Mouse (Mus musculus) B cell, adult 2 months (primary cell): ENCODE data around the gene Duxf3.
A peak's percentile ranks its signal among the peaks of the same experiment; 100 is the strongest.
"Not testable (repeated sequence)": the region's sequence is repeated elsewhere in the genome, so short reads cannot be mapped to it uniquely, and the experiment has no call there.

Experiments used
- DNase-seq, 2 experiments: peaks; one replicate each; pipeline ENCODE4 v3.0.0; 2022

Gene Duxf3

DNA sequence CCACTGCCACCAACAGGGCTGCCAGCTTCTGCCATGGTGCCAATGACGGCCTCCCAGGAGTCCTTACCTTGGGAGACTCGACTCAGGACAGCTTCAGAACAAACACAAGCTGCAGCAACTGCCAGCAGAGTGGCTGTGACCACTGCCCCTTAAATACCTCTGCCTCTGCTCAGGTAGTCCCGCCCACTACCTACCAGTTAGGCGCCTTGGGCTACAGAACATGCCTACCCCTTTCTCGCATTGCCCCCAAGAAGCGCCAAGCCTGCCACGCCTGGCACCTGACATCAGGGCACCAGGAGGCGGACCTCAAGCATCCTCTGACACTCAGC lies at the start of gene Duxf3:
Gene Duxf3, minus strand, starts transcription at position 35 of the 329 bp plus-strand sequence.
- DNase-seq, result not testable (repeated sequence)

DNA sequence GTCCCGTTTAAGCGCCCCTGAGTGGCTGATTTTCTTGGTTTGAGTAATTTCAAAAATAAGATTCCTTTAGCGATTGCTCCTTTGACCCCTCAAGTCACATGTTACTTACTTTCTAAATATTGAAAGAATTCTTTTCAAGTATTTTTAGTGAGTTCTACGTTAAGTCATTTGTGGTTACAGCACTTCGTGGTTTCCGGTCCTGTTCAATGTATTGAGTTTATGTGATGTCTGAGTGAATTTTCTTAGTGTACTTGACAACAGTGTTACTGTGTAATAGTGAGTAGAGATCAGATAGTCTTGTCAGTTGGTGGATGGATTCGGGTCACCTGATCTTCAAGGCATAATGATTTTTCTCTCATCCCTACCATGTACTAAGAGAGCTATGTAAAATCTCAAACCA lies 49.8 kb upstream of the Duxf3 start:
- DNase-seq, result no peak

DNA sequence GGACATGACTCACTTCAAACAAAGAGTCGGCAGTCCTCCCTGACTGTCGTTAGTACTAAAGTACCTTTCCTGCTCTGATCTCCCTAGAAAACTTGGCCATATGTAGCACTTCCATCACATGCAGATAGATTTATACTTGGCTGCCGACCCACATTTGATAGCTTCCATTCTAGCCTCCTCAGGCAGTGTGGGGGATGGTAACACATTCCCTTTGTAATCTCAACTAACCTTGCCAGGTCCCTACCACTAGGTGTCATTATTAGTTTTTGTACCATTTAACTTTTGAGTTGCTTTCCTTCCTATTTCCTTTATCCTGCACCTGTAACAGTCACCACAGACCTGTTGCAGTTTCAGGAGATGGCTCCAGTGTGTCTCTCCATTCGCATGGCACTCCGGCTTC lies 26.0 kb upstream of the Duxf3 start:
- DNase-seq, result peak in 1 of 2 experiments; percentile 11

DNA sequence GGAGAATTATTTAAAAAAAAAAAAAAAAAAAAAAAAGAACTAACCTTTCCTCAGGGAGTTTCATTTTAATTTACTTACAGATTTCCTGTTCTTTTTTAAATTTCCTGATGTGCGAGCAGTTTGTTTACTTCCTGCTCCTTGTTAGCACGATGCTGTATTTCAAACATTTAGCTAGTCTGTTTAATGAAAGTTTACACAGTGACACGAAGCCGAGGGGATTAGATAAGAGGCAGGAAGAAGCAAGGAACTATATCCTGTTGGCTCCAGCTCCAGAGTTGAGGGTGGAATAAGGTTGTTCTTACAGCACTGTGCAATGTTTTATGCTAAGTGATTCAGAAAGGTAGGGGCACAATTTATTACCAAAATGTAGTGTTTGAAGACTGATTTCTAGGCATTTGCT lies 23.5 kb upstream of the Duxf3 start:
- no peak for DNase-seq

DNA sequence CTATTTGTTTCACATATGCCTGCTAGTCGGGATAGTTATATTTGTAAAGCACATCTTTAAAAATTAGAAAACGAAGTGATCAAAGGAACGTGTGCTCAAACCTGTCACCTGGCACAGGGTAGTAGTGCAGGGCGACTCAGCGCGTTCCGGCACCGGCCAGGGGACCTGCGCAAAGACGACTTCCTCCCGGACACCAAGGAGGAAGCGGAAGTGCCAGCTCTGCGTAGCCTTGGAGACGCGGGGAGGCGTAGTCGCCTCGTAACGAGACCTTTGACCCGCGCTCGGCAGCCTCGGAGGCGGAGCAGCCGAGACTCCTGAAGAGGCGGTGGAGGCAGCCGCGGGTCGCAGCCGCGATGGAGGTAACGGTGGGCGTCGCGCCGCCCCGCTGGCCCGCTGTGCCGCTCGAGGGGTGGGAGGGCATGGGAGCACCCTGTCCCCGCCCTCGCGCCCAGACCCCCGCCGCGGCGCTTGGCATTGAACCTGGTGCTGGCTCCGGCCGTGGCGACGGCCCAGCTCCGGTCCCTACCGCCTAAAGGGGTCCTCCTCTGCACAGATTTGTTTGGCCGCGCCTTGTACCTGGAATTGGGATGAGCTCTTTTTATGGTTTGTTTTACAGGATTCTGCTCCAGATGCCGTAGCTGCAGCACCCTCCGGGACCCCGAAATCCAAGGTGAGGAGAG lies 22.9 kb upstream of the Duxf3 start, which contains the start of gene Gcc2:
Gene Gcc2, plus strand, starts transcription at position 285 of the 680 bp plus-strand sequence.
- DNase-seq, result peak; percentile 93 to 94

DNA sequence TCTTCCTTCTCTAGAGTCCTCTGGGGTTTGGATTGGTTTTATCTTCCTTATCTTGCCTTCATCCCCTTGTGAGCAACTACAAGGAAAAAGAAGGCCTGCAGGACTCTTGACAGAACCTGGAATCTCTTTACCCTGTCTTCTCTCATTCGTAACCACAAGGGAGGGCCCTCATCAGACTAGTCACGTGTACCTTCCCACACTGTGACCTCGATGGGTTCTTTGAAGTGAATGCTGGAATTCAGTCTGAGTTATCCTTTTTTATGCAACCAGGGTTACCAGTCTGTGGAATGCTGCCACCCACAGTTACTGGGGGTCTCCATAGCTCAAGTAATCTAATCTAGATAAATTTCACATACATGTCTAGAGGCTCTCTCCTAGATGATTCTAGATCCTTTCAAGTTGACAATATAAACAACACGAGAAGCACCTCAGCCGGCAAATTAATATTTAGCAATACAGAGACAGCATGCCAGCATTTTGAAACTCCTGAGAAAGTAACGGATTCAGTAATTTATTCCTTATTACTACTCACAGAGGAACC lies 22.2 kb upstream of the Duxf3 start:
- peak in 1 of 2 experiments; percentile 8 for DNase-seq

DNA sequence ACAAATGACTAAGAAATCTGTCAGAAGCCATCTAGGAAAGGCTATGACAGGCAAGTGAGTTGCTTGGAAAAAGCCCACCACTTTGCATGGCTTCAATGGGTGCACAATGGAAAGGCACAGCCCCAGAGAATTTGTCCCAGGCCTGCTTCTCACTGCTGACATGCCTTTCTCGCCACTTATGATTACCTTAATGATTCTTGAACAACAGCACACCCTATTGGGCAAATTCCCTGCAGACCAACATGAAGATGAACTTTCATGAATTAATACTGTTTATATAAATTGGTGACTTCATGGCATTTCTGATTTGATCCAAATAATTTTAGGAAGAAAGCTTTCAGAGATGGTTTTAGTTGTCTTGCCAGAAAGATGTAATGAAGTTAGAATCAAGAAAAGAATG lies 17.1 kb upstream of the Duxf3 start:
- DNase-seq, result no peak

DNA sequence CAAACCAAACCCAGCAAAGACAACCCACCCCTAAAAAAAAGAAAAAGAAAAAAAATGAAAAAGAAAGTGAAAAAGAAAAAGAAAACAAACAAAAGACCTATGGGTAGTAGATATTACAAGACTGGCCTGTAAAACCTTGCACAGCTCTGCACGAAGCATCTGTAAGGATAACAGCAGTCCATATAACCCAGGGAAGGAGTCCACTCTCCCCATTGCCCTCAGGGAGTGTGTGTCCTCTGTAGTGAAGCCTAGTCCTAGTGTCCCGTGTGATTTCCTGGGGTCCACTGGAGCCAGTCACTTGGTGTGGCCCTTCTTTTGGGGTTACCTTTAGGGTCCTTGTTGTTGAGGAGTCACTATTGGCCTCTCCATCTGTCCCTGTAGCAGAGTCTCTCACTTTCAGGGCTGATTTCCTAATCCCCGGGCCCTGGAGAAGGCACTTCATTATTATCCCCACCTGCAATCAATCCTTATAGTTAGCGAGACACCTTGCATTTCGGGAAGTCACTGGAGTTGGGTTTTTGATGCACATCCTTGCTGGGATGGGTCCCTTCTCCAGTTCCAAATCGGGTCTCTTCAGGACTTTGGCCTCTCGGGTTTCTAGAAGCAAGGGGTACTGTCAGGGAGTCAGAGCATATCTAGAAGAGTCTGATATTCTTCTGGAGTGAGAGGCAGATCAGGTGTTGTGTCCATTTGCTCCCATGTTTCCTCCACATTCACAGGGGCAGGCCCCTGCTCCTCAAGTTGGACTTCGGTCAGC lies 6.7 kb upstream of the Duxf3 start:
- peak; percentile 47 to 51 for DNase-seq

DNA sequence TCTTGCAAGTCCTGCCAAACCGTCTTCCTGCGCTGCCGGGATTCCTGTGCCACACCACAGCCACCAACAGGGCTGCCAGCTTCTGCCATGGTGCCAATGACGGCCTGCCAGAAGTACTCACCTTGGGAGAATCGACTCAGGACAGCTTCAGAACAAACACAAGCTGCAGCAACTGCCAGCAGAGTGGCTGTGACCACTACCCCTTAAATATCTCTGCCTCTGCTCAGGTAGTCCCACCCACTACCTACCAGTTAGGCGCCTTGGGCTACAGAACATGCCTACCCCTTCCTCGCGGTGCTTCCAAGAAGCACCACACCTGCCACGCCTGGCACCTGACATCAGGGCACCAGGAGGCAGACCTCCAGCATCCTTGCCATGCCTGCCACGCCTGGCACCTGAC lies 4.1 kb upstream of the Duxf3 start, which contains the start of gene Gm4981:
Gene Gm4981, minus strand, starts transcription at position 89 of the 400 bp plus-strand sequence.
- DNase-seq, result no peak

DNA sequence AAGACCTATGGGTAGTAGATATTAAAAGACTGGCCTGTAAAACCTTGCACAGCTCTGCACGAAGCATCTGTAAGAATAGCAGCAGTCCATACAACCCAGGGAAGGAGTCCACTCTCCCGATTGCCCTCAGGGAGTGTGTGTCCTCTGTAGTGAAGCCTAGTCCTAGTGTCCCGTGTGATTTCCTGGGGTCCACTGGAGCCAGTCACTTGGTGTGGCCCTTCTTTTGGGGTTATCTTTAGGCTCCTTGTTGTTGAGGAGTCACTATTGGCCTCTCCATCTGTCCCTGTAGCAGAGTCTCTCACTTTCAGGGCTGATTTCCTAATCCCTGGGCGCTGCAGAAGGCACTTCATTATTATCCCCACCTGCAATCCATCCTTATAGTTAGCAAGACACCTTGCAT lies 2.5 kb upstream of the Duxf3 start:
- not testable (repeated sequence) for DNase-seq

DNA sequence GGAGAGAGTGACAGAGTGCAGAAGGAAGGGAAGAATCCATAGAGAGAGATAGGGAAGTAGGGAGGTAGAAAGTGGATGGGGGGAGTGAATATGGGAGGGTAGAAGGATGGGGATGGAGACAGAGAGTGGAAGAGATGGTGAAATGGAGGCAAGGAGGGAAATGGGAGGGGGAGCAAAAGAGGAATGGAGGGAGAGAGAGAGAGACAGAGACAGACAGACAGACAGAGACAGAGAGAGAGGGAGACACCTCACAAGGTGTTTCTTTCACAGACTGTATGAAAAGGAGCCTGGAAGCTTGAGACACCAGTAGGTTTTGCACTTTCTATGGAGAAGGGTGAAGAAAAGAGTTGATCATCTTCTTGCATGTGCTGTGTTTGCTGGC lies 1.3 kb upstream of the Duxf3 start:
- not testable (repeated sequence) for DNase-seq

DNA sequence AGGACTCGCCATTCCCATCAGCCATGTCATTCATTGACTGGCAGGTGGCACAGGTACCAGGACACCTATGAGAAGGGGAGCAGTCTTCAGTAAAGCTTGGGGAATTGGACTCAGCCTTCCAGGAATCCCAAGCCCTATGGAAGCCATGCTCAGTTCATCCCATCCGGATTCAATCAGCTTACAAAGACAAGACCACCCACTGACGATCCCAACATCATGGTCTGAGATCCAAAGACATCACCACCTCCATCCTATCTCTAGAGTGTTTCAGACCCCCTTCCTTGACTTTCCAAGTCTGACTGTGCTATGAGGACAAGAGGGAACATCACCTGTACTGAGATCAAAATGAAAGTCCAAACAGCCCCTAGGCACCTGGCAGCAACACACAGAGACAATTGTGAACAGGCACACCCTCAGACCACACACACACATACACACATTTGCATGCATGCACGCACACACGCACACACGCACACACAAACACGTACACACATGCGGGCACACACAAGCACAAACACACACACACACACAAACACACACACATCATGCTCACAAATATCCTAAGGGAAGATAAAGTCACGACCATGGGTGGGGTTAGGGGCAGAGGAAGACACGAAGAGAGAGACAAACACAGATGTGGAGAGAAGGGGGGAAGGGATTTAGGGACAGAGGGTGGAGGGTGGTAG lies 722 bp upstream of the Duxf3 start:
- DNase-seq, result peak in 1 of 2 experiments; percentile 37

DNA sequence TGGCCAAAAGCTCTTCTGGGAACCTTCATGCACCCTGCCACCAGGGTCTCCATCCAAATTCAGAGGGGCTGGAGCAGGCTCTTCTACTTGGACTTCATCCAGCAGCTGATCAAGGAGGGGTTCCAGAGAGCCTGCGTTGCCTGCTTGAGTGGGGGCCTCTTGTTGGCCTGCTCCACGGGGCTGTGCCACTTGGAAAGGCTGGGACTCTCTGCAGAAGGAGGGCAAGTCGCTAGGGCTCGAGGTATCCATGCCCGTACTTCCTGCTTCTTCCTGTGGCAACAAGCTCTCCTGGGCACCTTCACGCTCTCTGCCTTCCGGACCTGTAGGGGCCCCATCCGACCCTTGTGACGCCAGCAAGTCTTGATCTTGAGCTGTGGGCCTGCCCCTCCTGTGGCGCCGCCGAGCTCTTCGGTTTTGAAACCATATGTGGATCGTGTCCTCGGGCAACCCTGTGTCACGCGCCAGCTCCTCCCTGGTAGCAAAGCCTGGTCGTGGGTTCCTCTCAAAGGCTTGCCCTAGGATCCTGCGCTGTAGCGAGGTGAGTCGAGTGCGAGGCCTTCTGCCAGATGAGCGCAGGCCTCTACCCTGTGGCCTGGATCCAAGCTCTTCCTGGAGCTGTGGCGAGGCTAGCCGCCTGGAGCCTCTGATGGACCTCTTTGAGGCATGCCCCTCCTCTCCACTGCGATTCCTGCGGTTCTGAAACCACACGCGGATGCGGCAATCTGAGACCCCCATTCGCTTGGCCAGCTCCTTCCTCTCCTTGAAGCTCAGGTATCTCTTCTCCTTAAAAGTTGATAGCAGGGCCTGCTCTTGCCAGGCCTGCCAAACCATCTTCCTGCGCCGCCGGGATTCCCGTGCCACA lies 465 bp downstream of the Duxf3 start:
- peak; percentile 57 to 63 for DNase-seq

DNA sequence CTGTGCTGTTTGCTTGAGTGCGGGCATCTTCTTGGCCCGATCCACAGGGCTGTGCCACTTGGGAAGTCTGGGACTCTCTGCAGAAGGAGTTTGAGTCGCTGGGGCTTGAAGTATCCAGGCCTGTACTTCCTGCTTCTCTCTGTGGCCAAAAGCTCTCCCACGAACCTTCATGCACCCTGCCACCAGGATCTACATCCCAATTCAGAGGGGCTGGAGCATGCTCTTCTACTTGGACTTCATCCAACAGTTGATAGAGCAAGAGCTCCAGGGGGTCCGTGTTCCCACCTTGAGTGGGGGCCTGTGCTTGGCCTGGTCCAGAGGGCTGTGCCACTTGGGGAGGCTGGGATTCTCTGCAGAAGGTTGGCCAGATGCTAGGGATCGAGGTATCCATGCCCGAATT lies 1.4 kb downstream of the Duxf3 start:
- peak in 1 of 2 experiments; percentile 31 for DNase-seq

DNA sequence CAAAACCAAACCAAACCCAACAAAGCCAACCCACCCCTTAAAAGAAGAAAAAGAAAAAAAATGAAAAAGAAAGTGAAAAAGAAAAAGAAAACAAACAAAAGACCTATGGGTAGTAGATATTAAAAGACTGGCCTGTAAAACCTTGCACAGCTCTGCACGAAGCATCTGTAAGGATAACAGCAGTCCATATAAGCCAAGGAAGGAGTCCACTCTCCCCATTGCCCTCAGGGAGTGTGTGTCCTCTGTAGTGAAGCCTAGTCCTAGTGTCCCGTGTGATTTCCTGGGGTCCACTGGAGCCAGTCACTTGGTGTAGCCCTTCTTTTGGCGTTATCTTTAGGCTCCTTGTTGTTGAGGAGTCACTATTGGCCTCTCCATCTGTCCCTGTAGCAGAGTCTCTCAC lies 2.5 kb downstream of the Duxf3 start:
- DNase-seq, result not testable (repeated sequence)

DNA sequence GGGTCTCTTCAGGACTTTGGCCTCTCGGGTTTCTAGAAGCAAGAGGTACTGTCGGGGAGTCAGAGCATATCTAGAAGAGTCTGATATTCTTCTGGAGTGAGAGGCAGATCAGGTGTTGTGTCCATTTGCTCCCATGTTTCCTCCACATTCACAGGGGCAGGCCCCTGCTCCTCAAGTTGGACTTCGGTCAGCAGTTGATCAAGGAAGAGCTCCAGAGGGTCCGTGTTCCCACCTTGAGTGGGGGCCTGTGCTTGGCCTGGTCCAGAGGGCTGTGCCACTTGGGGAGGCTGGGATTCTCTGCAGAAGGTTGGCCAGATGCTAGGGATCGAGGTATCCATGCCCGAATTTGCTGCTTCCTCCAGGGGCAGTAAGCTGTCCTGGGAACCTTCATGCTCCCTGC lies 4.7 kb downstream of the Duxf3 start:
- DNase-seq, result not testable (repeated sequence)

DNA sequence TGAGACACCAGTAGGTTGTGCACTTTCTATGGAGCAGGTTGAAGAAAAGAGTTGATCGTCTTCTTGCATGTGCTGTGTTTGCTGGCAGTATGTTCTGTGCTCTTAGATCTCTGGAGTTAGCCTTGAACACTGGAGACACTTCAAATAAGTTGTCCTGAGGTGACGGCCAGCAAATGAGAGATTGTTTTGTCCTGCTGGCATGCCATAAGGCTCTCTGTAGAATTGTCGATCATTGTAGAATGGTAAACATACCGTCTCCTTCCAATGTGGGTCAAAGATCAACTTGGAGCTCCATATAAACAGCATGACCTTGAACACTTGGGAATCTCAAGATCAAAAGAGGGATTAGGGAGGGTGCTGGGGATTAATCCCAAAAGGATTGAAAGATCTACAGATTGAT lies 6.1 kb downstream of the Duxf3 start:
- not testable (repeated sequence) for DNase-seq

DNA sequence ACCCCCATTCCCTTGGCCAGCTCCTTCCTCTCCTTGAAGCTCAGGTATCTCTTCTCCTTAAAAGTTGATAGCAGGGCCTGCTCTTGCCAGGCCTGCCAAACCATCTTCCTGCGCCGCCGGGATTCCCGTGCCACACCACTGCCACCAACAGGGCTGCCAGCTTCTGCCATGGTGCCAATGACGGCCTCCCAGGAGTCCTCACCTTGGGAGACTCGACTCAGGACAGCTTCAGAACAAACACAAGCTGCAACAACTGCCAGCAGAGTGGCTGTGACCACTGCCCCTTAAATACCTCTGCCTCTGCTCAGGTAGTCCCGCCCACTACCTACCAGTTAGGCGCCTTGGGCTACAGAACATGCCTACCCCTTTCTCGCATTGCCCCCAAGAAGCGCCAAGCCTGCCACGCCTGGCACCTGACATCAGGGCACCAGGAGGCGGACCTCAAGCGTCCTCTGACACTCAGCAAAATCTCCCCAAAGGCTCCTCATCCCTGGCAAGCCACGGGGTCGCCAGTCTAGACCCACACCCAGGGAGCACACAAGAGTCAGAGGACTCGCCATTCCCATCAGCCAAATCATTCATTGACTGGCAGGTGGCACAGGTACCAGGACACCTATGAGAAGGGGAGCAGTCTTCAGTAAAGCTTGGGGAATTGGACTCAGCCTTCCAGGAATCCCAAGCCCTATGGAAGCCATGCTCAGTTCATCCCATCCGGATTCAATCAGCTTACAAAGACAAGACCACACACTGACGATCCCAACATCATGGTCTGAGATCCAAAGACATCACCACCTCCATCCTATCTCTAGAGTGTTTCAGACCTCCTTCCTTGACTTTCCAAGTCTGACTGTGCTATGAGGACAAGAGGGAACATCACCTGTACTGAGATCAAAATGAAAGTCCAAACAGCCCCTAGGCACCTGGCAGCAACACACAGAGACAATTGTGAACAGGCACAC lies 7.4 kb downstream of the Duxf3 start, which contains the start of gene AW822073:
Gene AW822073, minus strand, starts transcription at position 104 of the 959 bp plus-strand sequence.
- DNase-seq, result not testable (repeated sequence)

DNA sequence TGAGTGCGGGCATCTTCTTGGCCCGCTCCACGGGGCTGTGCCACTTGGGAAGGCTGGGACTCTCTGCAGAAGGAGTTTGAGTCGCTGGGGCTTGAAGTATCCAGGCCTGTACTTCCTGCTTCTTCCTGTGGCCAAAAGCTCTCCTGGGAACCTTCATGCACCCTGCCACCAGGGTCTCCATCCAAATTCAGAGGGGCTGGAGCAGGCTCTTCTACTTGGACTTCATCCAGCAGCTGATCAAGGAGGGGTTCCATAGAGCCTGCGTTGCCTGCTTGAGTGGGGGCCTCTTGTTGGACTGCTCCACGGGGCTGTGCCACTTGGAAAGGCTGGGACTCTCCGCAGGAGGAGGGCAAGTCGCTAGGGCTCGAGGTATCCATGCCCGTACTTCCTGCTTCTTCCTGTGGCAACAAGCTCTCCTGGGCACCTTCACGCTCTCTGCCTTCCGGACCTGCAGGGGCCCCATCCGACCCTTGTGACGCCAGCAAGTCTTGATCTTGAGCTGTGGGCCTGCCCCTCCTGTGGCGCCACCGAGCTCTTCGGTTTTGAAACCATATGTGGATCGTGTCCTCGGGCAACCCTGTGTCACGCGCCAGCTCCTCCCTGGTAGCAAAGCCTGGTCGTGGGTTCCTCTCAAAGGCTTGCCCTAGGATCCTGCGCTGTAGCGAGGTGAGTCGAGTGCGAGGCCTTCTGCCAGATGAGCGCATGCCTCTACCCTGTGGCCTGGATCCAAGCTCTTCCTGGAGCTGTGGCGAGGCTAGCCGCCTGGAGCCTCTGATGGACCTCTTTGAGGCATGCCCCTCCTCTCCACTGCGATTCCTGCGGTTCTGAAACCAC lies 8.3 kb downstream of the Duxf3 start:
- peak; percentile 50 to 60 for DNase-seq

DNA sequence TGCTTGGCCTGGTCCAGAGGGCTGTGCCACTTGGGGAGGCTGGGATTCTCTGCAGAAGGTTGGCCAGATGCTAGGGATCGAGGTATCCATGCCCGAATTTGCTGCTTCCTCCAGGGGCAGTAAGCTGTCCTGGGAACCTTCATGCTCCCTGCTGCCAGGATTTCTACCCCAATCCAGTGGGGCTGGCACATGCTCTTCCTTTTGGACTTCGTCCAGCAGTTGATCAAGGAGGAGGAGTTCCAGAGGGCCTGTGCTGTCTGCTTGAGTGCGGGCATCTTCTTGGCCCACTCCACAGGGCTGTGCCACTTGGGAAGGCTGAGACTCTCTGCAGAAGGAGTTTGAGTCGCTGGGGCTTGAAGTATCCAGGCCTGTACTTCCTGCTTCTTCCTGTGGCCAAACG lies 9.3 kb downstream of the Duxf3 start:
- DNase-seq, result not testable (repeated sequence)
